Mouse (Mus musculus) liver, embryonic 12.5 days (tissue): ENCODE results near the gene Zfp874a. TPM values are rescaled to one million over a fixed set of nuclear protein-coding genes. Genes with fewer than 3 reads are reported as not detected.

Experiments used
- polyA plus RNA-seq: library from polyadenylated mRNA; unstranded; fragments of >200 nt; fragmentation: Nextera tagmentation; extraction: Ambion mirVana; gene quantifications from 2 replicates; pipeline ENCODE4 v1.2.1, GENCODE M21; 2016

Gene Zfp874a
- polyA plus RNA-seq, 1 experiment from 2014 or later, result 6.6 TPM

Other genes starting within 250 kb of the Zfp874a start
- 0.74 and 0.92 TPM in 2 replicates for gene Zfp458, start 173.2 kb downstream of the Zfp874a start, polyA plus RNA-seq
- 0.15 and 0.35 TPM in 2 replicates for gene Zfp457, start 145.1 kb downstream of the Zfp874a start, polyA plus RNA-seq
- gene Zfp595, start 119.1 kb downstream of the Zfp874a start, polyA plus RNA-seq, result 1.1 TPM in 2 replicates
- 0.26 and 0.38 TPM in 2 replicates for gene Gm28044, start 91.1 kb downstream of the Zfp874a start, polyA plus RNA-seq
- 0.82 and 1.1 TPM in 2 replicates for gene Zfp953, start 91.0 kb downstream of the Zfp874a start, polyA plus RNA-seq
- 0.50 TPM in 1 of 2 replicates, not detected in the other for gene Gm28041, start 75.9 kb downstream of the Zfp874a start, polyA plus RNA-seq
- 0.78 and 0.85 TPM in 2 replicates for gene Zfp456, start 75.8 kb downstream of the Zfp874a start, polyA plus RNA-seq
- gene Zfp429, start 51.8 kb downstream of the Zfp874a start, polyA plus RNA-seq, result 1.6 and 3.1 TPM in 2 replicates
- gene Zfp459, start 30.2 kb downstream of the Zfp874a start, polyA plus RNA-seq, result 0.05 and 1.6 TPM in 2 replicates
- 1.9 and 3.3 TPM in 2 replicates for gene Zfp874b, start 32.6 kb upstream of the Zfp874a start, polyA plus RNA-seq
- gene Zfp58, start 48.9 kb upstream of the Zfp874a start, polyA plus RNA-seq, result 4.1 TPM in 2 replicates
- gene Gm26965, start 74.5 kb upstream of the Zfp874a start, polyA plus RNA-seq, result not detected in 2 replicates
- 9.4 and 9.7 TPM in 2 replicates for gene Zfp87, start 74.6 kb upstream of the Zfp874a start, polyA plus RNA-seq
- 6.8 TPM in 2 replicates for gene Zfp748, start 102.2 kb upstream of the Zfp874a start, polyA plus RNA-seq
- gene Zfp729b, start 158.1 kb upstream of the Zfp874a start, polyA plus RNA-seq, result 1.9 and 2.0 TPM in 2 replicates
- gene Gm49345, start 186.1 kb upstream of the Zfp874a start, polyA plus RNA-seq, result not detected in 2 replicates
- gene Zfp729a, start 186.2 kb upstream of the Zfp874a start, polyA plus RNA-seq, result 0.94 and 1.1 TPM in 2 replicates
- 4.0 and 4.3 TPM in 2 replicates for gene Zfp738, start 235.4 kb upstream of the Zfp874a start, polyA plus RNA-seq